Mouse (Mus musculus): ENCODE results near the gene Svbp.

The Svbp gene

DNA sequence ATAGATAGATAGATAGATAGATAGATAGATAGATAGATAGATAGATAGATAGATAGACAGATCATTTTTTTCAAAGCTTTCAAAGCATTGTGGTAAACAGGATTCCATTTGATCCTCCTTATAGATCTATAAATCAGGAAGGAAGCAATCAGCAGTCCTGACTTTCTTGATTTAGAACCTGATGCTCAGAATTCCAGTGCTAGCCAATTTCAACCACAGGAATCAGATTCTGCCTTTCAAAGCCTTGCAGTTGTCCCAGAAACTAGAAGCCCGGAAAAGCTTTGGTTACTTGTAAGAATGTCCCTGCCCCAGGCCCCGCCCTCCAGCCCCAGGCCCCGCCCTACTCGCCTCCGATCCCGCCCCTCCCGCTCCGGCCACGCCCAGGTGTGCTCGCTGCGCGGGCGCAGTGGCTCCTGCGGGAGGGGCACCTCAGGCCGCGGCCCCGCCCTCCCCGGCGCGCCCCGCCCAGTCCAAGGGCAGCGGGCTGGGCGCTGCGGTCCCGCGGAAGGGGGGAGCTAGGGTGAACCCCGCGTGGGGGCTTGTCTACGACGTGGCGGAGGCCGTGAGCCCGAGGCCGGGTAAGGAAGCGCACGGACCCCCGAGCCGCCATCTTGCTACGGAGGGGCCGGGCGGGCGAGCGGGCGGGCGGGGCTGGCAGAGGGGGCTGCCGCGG lies at the start of gene Svbp:
TSS of gene Svbp (plus strand) at position 398 of the 673 bp plus-strand sequence.
- DNase-seq, result peak; percentile 87

DNA sequence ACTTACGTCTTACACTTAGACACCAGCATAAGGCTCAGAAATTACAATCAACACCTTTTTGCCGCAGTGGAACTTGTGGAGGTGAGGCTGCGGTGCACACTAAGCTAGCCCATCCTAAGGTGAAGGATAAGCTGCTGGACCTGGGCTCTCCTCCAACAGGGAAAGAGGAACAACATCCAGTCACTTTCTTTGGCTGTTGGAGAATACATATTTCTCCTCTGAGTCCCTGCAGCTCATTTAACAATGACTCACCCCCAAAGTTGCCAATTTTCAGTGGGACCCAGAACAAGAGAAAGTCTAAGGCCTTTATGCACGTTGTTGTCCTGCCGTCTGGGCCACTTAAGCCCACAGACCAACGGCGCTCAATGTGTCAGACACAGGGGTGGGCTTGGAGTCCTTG lies 48.3 kb upstream of the Svbp start:
- peak; percentile 19 for DNase-seq

DNA sequence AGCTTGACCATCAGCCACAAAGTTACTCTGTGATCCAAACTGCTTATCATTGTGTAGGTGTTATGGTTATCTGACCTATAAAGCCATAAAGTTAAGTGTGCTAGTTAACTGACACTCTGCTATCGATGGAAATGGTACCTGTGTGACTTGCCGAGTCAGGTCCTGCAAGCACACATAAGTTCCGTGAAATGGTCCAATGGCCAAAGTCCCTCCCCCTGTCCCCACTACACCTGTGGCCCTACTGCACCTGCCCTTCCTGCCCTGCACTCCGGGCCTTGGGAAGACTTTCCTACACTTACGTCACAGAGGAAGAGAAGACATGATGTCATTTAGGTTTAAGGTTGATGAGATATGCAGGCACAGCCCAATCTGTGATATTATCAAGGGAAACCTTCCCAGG lies 47.8 kb upstream of the Svbp start:
- no peak for DNase-seq

DNA sequence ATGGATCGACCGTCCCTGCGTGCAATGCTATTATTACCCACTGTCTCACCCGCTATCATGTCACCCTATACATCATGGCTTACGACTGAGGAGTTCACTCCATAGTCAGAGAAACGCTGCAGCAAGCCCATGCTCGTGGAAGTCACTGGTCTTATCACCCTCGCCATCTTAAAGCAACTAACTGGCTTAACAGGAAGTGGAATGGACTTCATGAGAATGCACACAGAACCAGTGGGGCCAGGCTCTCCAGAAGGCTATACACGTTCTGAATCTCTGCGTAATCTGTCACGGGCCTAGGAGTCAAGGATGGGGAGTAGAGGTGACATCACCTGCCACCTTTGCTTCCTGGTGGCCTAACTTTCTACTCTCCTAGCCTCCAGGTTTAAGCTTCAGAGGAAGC lies 46.4 kb upstream of the Svbp start:
- no peak for DNase-seq

DNA sequence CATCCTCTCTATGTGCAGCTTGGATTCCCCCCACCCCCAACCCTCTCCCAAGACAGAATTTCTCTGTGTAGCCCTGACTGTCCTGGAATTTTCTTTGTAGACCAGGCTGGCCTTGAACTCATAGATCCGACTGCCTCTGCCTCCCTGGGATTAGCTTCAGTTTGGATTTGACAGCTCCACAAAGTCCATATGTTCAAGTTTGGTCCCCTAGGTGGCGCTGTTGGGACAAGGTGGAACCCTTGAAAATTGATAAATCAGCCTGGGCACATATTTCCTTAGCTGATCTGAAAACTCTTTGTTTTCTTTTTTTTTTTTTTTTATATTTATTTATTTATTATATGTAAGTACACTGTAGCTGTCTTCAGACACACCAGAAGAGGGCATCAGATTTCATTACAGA lies 37.9 kb upstream of the Svbp start:
- DNase-seq, result peak; percentile 79

DNA sequence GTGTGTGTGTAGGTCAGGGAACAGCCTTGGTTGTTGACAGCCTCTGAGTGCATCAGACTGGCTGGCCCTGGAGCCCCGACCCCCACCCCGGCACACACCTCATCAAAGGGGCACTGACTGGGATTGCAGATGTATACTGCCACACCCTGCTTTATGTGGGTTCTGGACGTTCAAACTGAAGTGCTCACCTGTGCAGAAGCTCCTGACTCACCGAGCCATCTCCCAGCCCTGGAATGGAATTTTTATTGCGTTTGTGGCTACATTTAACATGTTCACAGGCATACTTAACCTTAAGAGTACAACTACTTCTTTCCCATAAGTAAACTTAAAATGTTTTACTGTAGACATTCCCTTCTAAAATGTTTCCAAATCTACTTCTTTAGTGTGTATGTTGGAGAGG lies 37.2 kb upstream of the Svbp start:
- DNase-seq, result peak; percentile 24

DNA sequence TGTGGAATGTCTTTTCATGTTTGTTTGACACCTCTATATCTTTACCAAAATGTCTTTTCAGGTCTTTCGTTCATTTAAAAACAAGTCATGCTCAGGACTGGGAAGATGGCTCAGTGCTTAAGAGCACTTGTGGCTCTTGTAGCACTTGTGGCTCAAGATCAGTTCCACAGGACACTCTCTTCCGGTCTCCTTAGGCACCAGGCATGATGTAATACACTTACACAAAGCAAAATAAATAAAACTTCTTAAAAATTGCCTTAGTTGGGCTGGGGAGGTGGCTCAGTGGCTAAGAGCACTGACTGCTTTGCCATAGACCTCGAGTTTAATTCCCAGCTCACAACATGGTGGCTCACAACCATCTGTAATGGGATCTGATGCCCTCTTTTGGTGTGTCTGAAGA lies 33.7 kb upstream of the Svbp start:
- DNase-seq, result no peak

DNA sequence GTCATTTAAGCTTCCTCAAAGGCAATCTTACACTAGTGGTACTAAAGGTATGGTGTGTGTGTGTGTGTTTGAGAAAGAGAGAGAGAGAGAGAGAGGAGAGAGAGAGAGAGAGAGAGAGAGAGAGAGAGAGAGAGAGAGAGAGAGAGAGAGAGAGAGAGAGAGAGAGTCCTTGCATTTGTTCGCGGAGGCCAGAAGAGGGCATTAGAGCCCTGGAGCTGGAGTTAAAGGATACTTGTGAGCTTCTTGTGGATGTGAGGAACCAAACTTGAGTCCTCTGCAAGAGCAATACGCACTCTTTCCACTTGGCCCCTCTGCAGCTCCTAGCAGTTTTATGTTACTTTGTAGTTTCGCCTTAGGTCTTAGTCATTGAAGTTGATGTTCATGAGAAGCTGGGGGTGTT lies 32.1 kb upstream of the Svbp start:
- no peak for DNase-seq

DNA sequence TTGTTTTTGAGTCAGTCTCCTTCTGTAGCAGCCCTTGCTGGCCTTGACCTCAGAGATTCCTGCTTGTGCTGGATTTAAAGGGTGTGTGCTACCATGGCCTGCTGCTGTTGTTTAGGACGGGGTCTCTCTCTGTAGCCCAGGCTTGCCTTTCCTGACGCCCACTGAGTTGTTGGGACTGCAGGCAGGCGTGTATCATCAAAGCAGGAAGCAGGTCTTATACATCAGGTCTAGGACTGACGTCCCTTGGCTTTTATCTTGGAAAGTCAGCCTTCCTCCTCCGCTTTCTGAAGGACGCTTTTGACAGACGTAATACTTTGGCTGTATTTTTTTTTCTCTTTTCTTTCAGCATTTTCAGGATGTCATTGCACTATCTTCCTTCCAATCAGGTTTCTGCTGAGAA lies 29.2 kb upstream of the Svbp start:
- DNase-seq, result no peak

DNA sequence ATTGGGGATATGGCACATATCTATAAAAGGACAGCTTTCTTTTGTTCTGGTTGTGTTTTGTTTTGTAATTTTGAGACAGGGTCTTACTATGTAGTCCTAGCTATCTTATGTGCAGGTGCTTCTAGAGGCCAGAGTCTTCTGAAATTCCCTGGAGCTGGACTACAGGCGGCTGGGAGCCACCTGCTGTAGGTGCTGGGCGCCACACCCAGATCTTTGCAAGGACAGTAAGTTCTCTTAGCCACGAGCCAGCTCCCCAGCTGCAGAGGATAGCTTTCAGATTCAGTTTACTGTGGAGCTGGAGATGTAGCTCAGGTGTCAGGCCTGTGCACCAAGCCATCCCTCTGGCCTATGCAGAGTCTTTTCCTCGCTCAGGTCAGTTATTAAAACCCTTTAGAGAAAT lies 28.0 kb upstream of the Svbp start:
- DNase-seq, result no peak

DNA sequence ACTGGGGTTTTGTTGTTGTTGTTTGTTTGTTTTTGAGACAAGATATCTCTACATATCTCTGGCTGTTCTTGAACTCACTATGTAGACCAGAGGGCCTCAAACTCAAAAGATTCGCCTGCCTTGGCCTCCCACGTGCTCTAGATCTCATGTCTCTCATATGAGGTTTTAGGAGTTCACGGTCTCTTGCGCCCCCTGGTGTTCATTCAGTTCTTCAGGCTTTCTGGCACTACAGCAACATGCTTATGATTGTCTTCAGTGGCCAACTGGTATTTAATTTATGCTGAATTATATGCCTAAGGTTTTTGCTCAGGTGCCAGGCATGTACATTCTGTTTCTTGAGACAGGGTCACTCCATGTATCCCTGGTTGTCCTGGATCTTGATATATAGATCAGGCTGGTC lies 27.4 kb upstream of the Svbp start:
- DNase-seq, result peak; percentile 89

DNA sequence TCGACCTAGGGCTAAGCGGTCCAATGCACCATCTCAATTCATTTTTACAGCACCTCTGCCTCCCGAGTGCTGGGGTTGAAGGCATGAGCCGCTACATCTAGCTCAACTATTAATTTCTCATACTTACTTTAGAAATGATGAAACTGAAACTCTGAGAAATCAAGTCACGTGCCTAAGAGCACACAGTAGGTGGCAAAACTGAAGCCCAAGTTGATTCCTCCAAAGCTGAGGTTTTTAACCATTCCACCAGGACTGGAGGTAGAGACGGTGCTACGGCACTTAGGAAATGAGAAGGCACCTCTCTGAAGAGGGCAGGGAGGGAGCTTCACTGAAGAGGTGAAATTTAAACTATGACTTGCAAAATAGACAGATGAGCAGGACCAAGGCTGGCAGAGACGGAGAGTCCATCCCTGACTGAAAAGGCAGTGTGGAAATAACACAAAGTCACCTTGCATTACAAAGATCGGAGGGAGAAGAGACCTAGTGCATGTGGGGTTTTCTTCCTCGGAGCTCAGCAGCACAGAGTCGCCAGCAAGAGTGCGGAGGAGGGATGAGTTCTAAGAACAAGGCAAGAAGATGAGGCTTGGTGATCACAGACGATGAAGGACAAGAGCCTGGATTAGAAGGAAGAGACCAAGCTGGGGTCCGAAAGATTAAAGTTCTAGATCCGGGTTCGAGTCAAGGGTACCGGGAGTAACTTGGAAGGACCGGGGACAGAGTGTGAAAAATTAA lies 22.0 kb upstream of the Svbp start:
- DNase-seq, result no peak

DNA sequence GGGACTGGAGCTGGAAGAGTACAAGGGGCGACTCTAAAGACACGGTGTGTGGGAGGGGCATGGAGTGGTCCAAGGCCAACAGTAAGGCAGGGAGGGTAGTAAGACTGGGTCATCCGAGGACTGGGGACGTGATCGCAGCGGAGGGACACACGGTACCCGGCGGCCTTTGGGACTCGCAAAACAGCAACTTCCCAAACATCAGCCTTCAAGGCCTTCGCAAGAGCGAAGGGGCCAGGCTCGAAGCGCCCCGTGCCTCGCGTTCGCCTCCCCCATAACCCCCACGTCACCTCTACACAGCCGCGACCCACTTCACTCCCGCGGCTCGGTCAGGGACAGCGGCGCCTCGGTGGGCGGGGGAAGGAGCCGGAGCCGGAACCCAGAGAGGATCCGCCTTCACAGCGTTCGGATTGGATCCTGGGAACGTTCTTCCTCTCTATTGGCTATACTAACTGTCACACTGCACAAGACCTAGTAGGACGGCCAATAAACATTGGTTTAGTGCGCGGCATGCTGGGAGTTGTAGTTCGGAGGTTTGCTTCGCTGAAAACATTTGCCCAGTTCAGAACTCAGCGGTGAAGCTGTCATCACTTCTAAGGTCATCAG lies 21.2 kb upstream of the Svbp start, which contains the start of gene Zfp691:
TSS of gene Zfp691 (minus strand) at position 345 of the 603 bp plus-strand sequence.
- peak; percentile 98 for DNase-seq

DNA sequence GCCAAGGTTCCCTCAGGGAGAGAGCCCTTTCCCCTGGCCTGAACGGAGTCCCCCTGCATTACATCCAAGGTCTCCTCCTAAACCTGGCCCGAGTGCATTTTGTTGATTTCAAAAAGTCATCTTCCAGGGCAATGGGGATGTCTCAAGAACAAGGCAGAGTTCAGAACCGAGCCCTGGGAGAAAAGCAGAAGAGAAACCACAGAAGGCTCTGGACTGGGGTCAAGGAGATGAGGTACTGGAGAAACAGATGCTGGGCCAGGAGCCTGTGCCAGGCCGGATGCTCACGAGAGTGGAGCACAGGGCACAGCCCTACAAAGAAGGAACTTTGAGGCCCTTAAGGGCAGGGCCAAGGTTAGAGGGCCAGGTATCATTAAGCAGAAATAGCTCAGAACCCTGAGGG lies 17.4 kb upstream of the Svbp start:
- no peak for DNase-seq

DNA sequence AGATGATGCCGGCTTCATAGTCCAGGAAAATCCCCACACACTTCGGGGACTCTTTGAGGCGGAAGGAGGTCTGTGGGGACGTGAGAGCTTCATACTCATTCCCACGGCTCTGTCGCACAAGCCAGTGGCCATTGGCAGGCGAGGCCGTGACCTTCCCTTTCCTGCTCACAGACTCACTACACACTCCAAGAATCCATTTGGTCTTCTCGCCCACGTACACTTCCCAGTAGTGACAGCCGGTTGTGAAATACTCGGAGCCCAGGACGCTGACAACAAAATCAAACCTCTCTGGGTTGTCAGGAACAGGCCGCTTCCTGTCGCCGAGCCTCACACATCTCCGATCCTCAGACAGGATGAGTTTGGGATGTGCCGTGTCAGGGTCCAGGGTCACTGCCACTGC lies 16.8 kb upstream of the Svbp start:
- peak; percentile 24 for DNase-seq

DNA sequence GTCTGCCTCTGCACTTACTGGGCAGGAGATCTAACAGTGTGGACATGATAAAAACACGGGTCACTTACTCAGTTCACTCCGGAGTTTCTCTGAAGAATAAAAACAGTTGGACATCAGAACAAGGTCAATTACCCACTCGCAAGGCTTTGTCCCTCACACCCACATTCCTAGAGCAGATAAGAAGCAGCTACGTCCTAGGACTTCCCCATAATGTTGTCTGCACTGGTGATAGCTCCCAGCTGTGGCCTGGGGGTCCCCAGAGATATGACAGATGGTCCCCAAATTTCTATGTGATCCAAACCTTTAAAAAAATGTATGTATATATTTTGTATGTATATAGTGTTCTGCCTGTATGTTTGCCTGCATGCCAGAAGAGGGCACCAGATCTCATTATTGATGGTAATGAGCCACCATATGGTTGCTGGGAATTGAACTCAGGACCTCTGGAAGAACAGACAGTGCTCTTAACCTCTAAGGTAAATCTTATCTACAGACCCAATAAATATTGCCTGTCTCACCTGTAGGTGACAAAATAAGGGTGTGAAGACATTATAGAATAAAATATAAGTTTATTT lies 14.9 kb upstream of the Svbp start:
- DNase-seq, result no peak

DNA sequence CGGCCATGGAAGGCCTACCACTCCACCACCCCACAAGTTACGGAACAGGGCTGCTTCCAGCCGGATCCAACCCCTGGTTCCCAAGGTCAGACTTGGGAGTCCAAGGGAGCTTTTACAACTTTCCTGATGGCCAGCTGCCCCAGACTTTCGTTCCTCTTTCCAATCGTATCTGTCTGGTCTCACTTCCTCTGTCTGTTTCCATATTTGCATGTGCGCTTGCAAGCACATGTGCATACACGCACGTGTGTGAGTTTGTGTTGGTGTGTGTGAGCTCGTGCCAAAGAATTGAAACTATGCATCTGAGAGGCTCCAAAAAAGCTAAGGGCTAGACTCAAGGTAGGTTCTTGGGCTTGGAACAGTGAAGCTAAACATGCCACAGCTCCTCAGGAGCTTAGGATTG lies 13.7 kb upstream of the Svbp start:
- DNase-seq, result no peak

DNA sequence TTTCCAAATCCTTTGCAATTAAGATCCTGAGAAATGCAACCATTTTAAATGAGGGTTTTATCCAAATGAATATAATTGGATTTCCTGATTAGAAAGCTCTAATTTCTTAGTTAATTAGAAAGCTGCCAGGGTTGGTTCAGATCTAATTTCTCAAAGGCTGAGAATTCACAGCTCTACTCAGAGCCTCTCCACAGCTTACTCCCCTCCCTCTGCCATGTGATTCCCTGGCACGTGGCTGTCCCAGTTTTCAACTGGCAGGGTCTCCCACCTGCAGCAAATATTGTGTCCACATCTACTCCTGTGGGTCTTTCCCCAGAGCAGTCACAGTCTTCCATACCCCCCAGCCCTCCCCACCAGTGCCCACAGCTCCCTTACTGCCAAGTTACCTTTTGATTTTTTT lies 11.6 kb upstream of the Svbp start:
- no peak for DNase-seq

DNA sequence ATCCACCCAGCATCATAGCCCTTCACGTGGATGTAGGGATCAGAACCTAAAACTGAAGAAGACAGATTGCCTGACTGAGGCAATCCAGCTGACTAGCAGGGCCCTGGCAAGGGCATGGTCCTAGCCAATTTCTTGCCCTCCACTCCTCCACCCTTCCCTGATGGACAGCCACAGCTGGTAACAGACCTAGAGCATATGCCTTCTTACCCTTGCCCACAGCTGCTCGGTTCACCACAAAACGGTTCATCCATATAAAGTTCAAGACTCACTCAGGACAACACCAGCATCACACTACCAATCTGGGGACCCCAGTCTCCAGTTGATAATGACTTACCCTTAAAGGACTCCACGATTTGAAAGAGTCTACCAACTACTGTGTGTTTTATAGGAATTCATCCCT lies 9.3 kb upstream of the Svbp start:
- no peak for DNase-seq

DNA sequence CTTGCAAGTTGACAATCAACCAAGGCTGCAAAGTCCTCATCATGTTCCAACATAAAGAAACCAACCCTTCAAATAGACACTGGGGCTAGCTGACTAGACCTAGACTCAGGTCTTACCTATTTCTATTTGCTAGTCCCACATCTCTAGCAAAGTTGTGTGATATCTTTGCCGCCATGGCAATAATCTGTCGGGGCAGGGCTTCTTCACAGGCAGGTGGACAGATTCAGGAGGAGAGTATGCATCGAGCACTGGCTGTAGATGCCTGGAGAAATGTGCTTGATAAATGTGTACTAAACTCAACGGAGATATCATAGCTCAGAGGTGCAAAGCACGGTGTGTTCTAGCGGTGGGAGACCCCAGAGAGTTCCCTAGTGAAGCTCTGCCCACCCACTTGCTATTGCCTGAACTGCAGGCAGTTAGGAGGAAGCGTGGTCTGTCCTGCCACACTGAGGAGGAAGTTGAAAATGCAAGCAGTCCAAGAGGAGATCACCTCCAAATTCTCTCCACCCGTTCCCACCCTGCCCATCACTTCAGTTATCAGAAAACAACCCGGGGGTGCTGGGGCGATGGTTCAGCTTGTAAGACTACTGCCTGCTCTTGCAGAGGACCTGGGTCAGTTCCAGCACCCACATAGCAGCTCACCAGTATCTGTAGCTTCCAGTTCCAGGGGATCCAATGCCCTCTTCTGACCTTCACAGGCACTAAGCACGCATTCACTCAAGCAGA lies 6.9 kb upstream of the Svbp start:
- DNase-seq, result no peak

DNA sequence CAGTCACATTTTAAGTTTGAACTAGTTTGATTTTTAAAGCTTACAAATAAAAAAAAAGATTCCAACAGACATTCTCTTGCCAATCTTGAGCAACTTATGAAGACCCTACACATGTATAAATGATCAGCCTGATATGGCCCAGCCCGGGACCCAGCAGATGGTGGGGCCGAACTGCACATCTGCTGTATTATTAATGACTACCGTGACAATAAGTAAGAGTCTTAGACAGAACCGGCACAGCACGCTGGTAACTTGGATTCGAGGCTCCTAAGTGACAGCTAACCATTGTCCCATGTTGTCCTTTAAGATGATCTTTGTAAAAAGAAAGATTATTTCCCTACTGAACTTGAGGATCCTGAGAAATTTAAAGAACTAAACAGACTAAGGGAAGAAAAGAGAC lies 5.7 kb upstream of the Svbp start:
- DNase-seq, result no peak

DNA sequence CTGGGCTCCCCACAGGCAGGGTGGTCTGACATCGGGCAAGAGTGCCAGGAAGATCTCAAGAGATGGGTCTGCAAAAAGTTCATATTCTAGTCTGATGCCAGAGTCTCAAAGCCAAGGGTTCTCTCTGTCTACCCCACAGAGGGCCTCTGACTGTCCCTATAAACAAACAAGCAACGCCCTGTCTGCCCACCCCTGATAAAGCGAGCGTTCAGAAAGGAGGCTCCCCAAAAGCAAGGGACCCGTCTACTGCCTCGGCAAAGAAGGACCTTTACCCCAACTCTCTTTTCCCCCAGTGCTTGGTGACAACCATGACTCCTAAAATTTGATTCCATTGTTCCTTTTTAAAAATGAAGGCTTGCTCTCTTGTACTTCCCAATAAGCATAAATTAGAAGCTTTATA lies 5.2 kb upstream of the Svbp start, which contains the start of gene Ermap:
TSS of gene Ermap (minus strand) at position 148 of the 400 bp plus-strand sequence.
- no peak for DNase-seq

DNA sequence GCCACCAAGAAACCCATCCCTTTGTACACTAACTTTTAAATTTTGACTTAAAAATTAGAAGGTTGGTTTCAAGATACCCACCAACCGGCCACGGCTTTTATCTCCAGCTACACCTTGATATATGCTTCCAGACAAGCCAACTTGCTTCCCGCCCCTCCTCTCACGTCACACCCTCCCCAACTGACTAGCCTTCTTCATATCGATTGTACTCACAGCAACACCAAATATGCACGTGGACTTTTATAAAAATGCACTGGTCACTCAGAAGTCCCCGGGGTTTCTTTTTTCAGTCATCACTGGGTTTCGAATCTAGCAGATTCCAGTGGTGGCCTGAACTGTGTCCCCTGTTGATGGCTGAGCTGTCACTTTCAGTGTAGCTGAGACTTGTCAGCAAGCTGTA lies 4.5 kb upstream of the Svbp start:
- DNase-seq, result no peak

All from lung, postnatal 10 days (tissue).